Mouse (Mus musculus) natural killer cell, adult 2 months (primary cell): ENCODE measurements around the gene Cuedc2.
A peak's percentile ranks its signal among the peaks of the same experiment; 100 is the strongest.

Experiments
- DNase-seq, 2 experiments: peaks; one replicate each; pipeline ENCODE4 v3.0.0; 2022; ENCODE audit warnings: low spot score in 2 of 2

Gene Cuedc2

GRCm38 (mm10) chr19:46321101-46321943, 17.2 kb downstream of the Cuedc2 start:
- no peak for DNase-seq

- DNase-seq = no peak
Observed at GRCm38 (mm10) chr19:46320076-46320785, 18.3 kb downstream of the Cuedc2 start.

- no peak for DNase-seq
Observed at GRCm38 (mm10) chr19:46318586-46319378, 19.7 kb downstream of the Cuedc2 start.

- no peak for DNase-seq
Observed at GRCm38 (mm10) chr19:46318031-46318471, 20.5 kb downstream of the Cuedc2 start.

GRCm38 (mm10) chr19:46317546-46317885, 21.0 kb downstream of the Cuedc2 start:
- no peak for DNase-seq

- peak in 1 of 2 experiments; percentile 5 for DNase-seq
Observed at GRCm38 (mm10) chr19:46316846-46317545, 21.5 kb downstream of the Cuedc2 start.

GRCm38 (mm10) chr19:46315752-46316610, 22.5 kb downstream of the Cuedc2 start:
- DNase-seq = peak in 1 of 2 experiments; percentile 1

- DNase-seq = peak; percentile 58 to 63
Observed at GRCm38 (mm10) chr19:46314872-46315742, 23.4 kb downstream of the Cuedc2 start.

- peak in 1 of 2 experiments; percentile 30 for DNase-seq
Observed at GRCm38 (mm10) chr19:46314151-46314601, 24.3 kb downstream of the Cuedc2 start.

- DNase-seq = peak in 1 of 2 experiments; percentile 1
Observed at GRCm38 (mm10) chr19:46313591-46313990, 24.9 kb downstream of the Cuedc2 start.

GRCm38 (mm10) chr19:46313116-46313515, 25.4 kb downstream of the Cuedc2 start:
- no peak for DNase-seq

GRCm38 (mm10) chr19:46312566-46312965, 25.9 kb downstream of the Cuedc2 start:
- peak in 1 of 2 experiments; percentile 2 for DNase-seq

GRCm38 (mm10) chr19:46311341-46311740, 27.2 kb downstream of the Cuedc2 start:
- DNase-seq = no peak

GRCm38 (mm10) chr19:46310312-46310865, 28.1 kb downstream of the Cuedc2 start:
- no peak for DNase-seq

- no peak for DNase-seq
Observed at GRCm38 (mm10) chr19:46309651-46310305, 28.7 kb downstream of the Cuedc2 start.

GRCm38 (mm10) chr19:46308706-46309435, 29.6 kb downstream of the Cuedc2 start:
- DNase-seq = peak; percentile 73 to 82

GRCm38 (mm10) chr19:46308303-46308702, 30.2 kb downstream of the Cuedc2 start:
- DNase-seq = peak in 1 of 2 experiments; percentile 1

GRCm38 (mm10) chr19:46307781-46308180, 30.7 kb downstream of the Cuedc2 start:
- no peak for DNase-seq
